Mouse (Mus musculus) lung, postnatal 4 days (tissue): ENCODE results near the gene D10Jhu81e.
A peak's percentile ranks its signal among the peaks of the same experiment; 100 is the strongest.
"Not testable (repeated sequence)": the region's sequence is repeated elsewhere in the genome, so short reads cannot be mapped to it uniquely, and the experiment has no call there.

Experiments
- DNase-seq, 2 experiments: peaks; one replicate each; pipeline ENCODE4 v3.0.0; 2021

The D10Jhu81e gene

DNA sequence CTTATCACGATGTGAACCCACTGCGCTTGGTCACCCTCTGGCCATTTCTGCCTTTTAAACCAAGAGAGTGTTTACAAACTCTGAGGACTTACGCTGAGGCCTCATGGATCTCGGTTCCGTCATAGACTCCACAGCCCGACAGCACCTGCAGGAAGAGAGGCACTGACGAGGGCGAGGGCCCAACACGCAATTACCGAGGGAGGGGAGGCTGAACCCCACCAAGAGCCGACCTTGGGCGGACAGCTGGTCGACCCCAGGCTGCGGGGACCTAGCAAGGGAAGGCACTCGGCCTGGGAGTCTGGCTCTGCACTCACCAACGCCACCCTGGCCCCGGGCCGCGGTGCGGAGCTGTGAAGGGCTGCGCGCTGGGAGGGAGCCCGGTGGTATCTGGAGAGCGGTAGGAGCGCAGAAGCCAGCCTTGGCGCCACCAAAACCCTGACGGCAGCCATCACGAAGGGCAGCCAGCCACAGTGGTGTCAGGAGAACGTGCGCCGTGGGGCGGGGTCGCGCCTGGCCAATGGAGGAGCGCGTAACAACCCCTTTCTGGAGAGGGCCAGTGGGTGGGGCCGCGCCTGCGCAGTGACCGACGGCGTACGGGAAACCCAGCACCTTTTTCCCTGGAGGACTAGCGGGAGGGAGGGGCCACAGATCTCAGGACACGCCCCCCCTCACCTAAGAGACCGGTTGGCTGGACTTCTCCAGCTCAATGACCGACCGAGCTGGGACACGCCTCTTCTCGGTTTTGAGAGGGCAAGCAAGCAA, at the start of gene D10Jhu81e:
D10Jhu81e (minus strand) TSS at position 502 of the 762 bp plus-strand sequence.
- DNase-seq = peak; percentile 100

GRCm38 (mm10) chr10:78218576-78218975, 49.0 kb upstream of the D10Jhu81e start:
- DNase-seq = no peak

DNA sequence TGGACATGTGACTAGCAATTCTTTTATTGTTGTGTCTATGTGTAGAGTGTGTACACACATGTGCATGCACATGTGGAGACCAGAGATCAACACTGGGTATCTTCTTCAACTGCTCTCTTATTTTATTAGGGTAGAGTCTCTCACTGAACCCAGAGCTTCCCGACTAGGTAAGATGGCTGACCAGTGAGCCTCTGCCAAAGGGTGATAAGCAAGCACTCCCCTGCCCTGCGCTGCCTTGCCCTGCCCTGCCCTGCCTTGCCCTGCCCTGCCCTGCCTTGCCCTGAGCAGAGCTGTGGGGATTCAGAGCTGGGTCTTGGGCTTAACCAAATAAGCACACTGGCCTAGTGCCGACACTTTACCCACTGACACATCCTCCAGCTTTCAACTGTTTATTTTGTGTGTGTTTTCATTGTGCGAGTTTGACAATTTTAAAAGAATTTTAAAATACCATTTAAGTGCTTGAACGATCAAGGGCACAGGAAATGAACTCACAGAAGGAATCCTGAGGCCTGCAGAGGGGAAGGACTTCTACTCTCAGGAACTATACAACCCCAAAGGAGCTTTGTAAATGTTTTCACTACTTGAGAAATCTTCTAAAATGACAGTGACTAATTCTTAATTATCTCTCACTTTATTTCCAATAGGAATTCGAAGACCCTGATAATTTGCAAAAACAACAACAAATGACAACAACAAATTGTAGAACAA, 46.9 kb upstream of the D10Jhu81e start:
- no peak for DNase-seq

DNA sequence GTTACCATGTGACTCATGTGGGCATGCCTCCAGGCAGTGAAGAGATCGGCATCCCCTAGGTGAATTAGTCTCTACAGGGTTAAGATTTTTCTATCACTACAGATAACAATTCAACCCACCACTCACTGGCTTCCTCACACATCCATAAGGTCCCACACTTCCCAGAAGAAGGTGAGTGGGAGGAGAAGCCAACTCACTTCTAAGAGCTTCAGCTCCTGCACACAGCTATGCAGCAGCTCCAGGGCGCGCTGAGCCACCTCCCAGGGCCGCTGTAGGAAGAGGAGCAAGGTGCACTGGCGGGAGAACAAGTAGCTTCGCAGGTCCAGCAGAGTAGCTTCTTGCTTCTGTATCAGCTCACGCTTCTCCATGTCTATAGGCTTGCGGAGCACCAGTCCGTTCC, 44.8 kb upstream of the D10Jhu81e start:
- no peak for DNase-seq

- DNase-seq = peak in 1 of 2 experiments; percentile 9
Observed at GRCm38 (mm10) chr10:78211311-78211710, 41.7 kb upstream of the D10Jhu81e start.

GRCm38 (mm10) chr10:78201182-78201581, 31.6 kb upstream of the D10Jhu81e start:
- no peak for DNase-seq

- no peak for DNase-seq
Observed at GRCm38 (mm10) chr10:78192933-78193332, 23.4 kb upstream of the D10Jhu81e start.

GRCm38 (mm10) chr10:78186076-78186475, 16.5 kb upstream of the D10Jhu81e start:
- DNase-seq = not testable (repeated sequence)

GRCm38 (mm10) chr10:78185381-78185725, 15.8 kb upstream of the D10Jhu81e start:
- DNase-seq = no peak

DNA sequence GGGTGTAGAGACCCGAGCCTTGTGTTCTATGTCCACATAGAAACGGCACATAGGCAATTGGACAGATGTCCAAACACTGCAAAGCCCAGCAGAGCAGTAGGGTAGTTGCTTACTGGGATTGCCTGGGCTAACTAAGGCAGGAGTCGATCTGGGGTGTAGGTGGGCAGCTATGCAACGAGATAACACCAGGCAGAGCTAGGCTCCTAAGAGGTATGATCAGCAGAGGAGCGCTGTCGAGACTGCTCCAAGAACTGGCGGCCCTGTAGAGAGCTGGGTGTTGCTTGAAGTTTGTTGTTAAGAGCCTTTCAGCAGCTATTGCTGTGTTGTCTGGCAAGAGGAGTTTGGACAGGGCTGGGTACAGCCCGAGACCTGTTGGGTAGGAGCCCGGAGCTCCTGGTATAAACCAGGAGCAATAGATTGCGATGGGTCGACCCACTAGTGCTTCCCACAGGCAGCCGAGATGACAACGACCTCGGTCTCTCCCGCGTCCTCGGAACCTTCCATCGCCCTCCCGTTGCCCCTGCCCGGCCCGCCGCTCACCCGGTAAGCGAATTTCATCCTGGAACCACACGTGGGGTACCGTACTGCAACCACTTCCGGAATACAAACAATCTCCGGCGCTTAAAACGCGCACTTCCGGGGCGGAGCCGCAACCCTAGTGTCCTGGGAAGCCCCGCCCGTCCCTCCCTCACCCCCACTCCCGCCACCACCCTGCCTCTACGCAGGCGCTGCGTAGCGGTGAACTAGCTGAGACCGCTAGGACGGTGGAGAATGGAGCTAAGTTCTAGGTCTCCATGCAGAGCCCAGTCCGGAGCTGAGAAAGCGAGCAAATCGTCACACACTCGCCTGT, 15.2 kb upstream of the D10Jhu81e start, which contains the start of gene Pwp2:
Pwp2 (minus strand) TSS at position 619 of the 850 bp plus-strand sequence.
- peak; percentile 90 to 92 for DNase-seq

GRCm38 (mm10) chr10:78183577-78183976, 14.0 kb upstream of the D10Jhu81e start:
- no peak for DNase-seq

- no peak for DNase-seq
Observed at GRCm38 (mm10) chr10:78182321-78182720, 12.7 kb upstream of the D10Jhu81e start.

DNA sequence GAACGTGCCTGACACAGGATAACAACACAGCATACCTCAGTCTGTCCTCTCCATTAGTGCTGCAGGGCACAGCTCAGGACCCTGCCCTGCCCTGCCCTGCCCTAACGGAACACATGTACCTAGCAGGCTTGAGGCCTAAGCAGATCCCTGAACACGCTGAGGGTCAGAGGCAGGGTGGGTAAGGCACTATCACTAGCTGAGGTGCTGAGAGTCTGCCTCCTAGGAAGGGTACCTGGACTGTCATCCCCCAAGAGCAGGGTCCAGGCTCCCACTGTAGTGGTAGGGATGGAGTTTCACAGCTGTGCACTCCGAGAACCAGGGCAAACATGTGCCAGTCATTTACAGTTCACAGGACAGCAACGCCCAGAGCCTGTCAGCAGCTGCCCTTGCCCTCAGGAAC, 4.9 kb upstream of the D10Jhu81e start:
- DNase-seq = no peak

DNA sequence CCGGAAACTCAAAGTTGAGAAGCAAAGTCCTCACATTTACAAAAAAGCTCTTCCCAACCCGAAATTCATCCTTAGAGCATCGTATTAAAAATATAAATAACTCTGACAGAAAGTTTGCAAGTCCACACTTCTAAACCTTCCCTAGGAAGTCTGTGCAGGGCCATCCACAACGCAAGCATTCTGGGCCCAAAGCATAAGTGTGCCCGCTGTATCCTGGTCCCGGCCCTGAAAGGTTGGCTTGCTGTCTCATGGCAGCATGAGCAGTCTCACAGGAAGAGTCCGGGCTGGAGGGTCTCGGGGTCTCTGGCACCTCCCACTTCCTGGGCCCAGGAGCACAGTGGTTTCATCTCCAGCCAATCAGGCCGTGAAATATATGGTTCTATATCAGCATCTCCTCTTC, 2.0 kb upstream of the D10Jhu81e start:
- DNase-seq = no peak

- DNase-seq = no peak
Observed at GRCm38 (mm10) chr10:78171057-78171456, 1.5 kb upstream of the D10Jhu81e start.

DNA sequence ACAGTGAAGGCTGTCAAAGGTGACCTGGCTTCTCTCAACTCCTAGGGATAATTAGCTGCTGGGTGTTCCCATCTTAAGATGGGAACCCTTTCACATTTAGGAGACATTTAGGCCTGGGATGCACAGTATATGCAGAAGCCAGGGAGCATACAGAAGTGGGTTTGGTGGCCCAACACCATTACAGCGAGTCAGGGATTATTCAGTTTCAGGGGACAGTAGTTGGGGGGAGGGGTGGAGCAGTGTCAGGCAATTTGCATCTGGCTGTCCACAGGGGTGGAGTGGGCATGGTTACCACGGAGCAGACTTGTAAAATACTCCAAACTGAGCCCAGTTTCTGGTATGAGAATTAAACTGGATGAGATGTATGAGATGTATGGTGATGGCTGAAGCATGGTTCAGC, 863 bp upstream of the D10Jhu81e start:
- no peak for DNase-seq

DNA sequence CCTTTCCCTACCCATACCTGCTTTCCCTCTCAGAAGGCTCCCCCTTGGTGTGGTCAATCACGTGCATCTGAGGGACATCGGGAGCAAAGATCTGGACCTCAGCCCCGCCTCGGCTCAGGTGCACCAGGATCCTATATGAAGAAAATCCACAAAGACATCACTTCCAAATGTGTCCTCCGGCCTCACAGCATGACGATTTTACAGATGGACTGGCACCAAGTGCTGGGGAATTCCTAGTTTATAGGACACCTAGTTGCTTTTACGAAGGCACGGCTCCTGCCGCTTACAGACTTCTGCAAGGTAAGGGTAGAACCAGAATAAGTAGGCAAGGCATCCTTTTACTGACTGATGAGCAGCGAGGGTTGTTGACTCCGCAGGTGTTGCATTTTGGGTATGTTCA, 790 bp downstream of the D10Jhu81e start:
- DNase-seq = no peak

- no peak for DNase-seq
Observed at GRCm38 (mm10) chr10:78167775-78168174, 1.8 kb downstream of the D10Jhu81e start.

DNA sequence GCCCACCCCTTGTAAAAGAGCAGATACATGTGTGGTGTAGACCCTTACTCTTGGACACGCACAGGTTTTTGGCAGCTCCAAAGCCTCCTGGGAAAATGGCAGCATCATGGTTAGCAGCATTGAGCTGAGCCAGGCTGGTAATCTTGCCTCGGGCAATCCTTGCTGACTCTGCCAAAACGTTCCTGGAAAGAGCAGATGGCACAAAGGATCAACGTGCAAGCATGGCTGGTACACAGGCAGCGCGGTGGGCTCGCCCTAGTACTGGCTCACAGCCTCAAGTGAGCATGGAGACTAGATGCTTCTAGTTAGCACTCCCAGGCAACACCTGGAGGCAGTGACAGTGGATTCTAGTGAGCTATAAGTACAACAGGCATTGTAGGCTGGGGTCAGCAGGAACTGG, 2.2 kb downstream of the D10Jhu81e start:
- DNase-seq = no peak

DNA sequence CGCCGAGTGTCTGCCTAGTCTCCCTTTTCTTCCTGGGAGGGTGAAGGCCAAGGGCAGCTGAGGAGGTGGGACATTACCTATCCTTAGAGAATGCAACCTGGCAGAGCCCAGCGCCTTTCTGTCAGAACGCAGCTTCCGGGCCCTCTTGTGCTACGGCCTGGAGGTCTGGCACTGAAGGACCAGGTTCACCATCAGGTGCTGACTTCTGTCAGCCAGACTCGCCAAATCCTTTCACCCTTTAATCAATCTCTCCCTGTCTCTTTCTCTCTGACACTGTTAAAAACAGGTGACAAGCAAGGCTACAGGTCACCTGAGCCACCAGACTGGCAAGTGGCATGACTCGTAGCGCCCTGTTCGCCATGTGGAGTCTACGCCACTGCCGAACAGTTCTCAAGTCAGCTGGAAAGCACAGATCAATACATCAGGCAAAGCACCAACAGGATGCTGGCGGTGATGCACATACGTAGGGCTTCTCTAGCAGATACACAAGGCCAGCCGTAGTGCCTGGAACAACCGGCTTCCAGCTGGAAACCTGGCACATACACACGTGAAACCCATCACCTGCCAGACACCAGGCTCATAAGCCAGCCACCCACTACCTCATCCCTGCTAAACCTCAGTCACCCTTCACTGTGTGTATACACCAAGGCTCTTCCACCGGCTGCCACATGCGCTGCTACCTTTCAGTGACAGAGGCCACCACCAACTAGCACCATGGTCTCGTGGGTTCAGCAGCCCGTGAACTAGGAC, 4.2 kb downstream of the D10Jhu81e start:
- DNase-seq = no peak

DNA sequence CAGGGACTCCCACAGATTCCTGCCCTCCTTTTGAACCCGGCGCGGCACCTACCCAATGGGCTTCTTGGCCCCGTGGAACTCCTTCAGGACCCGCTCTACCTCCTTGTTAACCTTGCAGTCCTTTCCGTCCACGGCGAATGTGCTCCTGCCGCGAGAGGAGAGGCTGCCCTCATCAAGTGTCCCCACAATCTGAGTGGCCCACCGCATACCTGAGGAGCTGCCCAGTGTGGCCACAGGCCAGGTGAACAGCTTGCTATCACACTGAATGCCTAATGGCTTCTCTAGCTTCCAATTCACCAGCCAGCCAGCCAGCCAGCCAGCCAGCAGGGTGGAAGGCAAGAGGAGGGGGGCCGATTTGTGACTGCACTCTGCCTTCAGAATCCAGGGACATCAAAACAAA, 4.8 kb downstream of the D10Jhu81e start:
- no peak for DNase-seq

DNA sequence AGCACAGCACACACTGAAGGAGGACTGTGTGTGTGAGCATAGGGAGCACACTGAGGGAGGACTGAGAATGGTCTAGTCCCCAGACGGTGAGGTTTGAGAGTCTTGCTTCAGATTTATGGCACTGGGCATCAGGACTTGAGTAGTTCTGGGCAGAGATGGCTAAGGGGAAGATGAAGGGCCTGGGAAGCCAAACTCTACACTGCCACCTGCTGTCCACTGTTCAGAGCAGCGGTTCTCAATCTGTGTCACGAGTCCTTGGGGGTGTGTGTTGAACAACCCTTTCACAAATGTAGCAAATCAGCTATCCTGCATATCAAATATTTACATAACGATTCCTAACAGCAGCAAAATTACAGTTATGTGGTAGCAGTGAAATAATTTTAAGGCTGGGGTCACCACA, 5.7 kb downstream of the D10Jhu81e start:
- DNase-seq = peak; percentile 63 to 83

DNA sequence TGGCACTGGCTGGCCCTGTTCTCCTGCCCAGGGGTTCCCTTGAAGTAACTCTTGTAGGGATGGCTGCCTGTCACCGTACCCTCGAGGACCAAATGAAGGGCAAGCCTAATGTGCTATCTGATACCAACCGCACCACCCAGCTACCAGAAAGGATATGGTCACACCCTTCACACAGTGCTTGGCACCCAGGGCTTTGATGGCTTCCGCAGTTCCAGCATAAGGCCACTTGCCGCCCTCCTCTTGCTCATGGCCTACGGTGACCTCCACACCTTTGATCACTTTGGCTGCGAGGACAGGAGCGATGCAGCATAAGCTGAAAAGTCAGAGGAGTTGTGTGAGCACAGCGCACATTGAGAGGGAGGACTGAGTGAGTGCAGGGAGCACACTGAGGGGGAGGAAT, 6.3 kb downstream of the D10Jhu81e start:
- no peak for DNase-seq
